16 mouse cellular contexts compared by ENCODE assay signal in the genomic region with DNA sequence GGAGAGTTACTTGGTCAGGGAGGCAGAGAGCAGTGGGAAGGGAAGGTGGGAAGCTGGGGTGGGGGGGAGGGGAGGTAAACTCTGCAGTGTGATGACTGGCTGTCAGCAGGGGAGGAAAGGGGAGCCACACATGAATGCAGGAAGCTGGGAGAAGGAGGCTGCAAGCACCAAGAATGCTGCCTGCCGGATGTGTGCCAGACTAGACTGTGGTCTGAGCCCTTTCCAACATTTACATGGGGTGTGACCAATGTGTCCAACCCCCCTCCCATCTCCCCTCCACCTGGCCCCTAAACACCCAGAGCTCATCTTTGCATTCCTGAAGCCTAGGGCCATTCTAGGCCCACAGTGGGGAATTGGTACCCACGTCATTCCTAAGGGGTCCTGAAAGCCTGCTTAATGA. TPM values are rescaled to one million over a fixed set of nuclear protein-coding genes. Genes with fewer than 3 reads are reported as not detected.
DNase-seq lines count a peak whose midpoint lies in the region; ATAC-seq and TF ChIP-seq lines count a peak whose summit lies in the region.
"Had no signal": no experiment of that assay in that cellular context is flagged by ENCODE, and none has a peak within 500 bp of the region (broad histone marks: within the 10 kb centered on the region; RNA-seq: fewer than 3 reads in every experiment).

No protein-coding gene starts in this region.

- H3K27ac ChIP-seq in heart, embryonic 12.5 days (ENCODE audit: poor library complexity, severe bottlenecking), result peak overlapping the region; percentile 58
- no peak overlapping the region for H3K27ac ChIP-seq in heart, adult 2 months
- H3K27ac ChIP-seq in midbrain, embryonic 10.5 days (replicated peaks), result peak overlapping the region; percentile 61
- no peak overlapping the region for H3K27ac ChIP-seq in midbrain, embryonic 15.5 days
- H3K27ac ChIP-seq in embryonic facial prominence, embryonic 10.5 days (replicated peaks), result peak overlapping the region; percentile 66
- 0 out of 2 replicates have a peak overlapping the region, but pooled peaks have one; percentile 9 for H3K27ac ChIP-seq in limb, embryonic 15.5 days

- no peak overlapping the region for H3K9ac ChIP-seq in heart, embryonic 12.5 days
- no peak overlapping the region for H3K9ac ChIP-seq in heart, adult 2 months (ENCODE audit: low read depth, low read length)
- H3K9ac ChIP-seq in midbrain, embryonic 15.5 days, result no peak overlapping the region
- no peak overlapping the region for H3K9ac ChIP-seq in limb, embryonic 15.5 days
- H3K9ac ChIP-seq: forebrain, postnatal 0 days had no signal

- TF ChIP-seq CTCF in heart, adult 2 months (IDR thresholded peaks at IDR 0.05), result no peak

- peaks cover 4% of the 10 kb centered on the region; the same call in 1 of the 2 replicates for H3K27me3 ChIP-seq in heart, embryonic 12.5 days (replicated peaks)
- H3K27me3 ChIP-seq in heart, adult 2 months (ENCODE audit: control insufficient read depth, insufficient read depth, low read length), result no peaks in the 10 kb centered on the region
- peaks cover 20% of the 10 kb centered on the region for H3K27me3 ChIP-seq in midbrain, embryonic 10.5 days (ENCODE audit: low read depth, poor library complexity, severe bottlenecking)
- H3K27me3 ChIP-seq in midbrain, embryonic 15.5 days (replicated peaks), result no peaks in the 10 kb centered on the region
- peaks cover 6% of the 10 kb centered on the region for H3K27me3 ChIP-seq in embryonic facial prominence, embryonic 10.5 days (replicated peaks; ENCODE audit: low read depth, poor library complexity, severe bottlenecking)
- H3K27me3 ChIP-seq in limb, embryonic 15.5 days, result 0 out of 2 replicates have a peak, but pooled peaks cover 3% of the 10 kb centered on the region

- DNase-seq in heart, adult 2 months, result no peak
- DNase-seq in midbrain, embryonic 10.5 days (ENCODE audit: low spot score), result no peak
- peak; percentile 44 for DNase-seq in embryonic facial prominence, embryonic 10.5 days (ENCODE audit: low spot score)
- DNase-seq in cerebellum, postnatal 25 days, result no peak
- DNase-seq: adrenal gland, adult 2 months; cerebellum, adult 8-10 months; forebrain, postnatal 0 days; kidney, adult 2 months; right cerebral cortex, postnatal 25 days; thymus, adult 18-20 months had no signal

- intact Hi-C loops in heart, adult 2 months (cut with DNase I), result no loop called here

- peaks cover 12% of the 10 kb centered on the region for H3K36me3 ChIP-seq in heart, embryonic 12.5 days
- H3K36me3 ChIP-seq in heart, adult 2 months (ENCODE audit: control insufficient read depth, insufficient read depth, low read length), result peaks cover 2% of the 10 kb centered on the region; the same call in 1 of the 2 replicates
- peaks cover 19% of the 10 kb centered on the region for H3K36me3 ChIP-seq in midbrain, embryonic 10.5 days
- H3K36me3 ChIP-seq in midbrain, embryonic 15.5 days (replicated peaks), result no peaks in the 10 kb centered on the region; the same call in 1 of the 2 replicates
- H3K36me3 ChIP-seq in embryonic facial prominence, embryonic 10.5 days (replicated peaks), result peaks cover 14% of the 10 kb centered on the region
- H3K36me3 ChIP-seq in limb, embryonic 15.5 days, result peaks cover 45% of the 10 kb centered on the region; the same call in 1 of the 2 replicates

- TF ChIP-seq EP300 in heart, adult 2 months (IDR thresholded peaks at IDR 0.05; ENCODE audit: insufficient read depth, low read depth, low read length), result no peak

- WGBS in heart, embryonic 12.5 days, result 24% methylated on average over 2 of the region's 2 CpGs
- 60% methylated on average over 2 of the region's 2 CpGs for WGBS in heart, adult 2 months
- WGBS in midbrain, embryonic 10.5 days, result 37% methylated on average over 2 of the region's 2 CpGs
- WGBS in midbrain, embryonic 15.5 days, result 34% methylated on average over 2 of the region's 2 CpGs
- WGBS in embryonic facial prominence, embryonic 10.5 days, result 33% methylated on average over 2 of the region's 2 CpGs
- WGBS in limb, embryonic 15.5 days, result 29% methylated on average over 2 of the region's 2 CpGs

- no peaks in the 10 kb centered on the region for H3K79me2 ChIP-seq in heart, adult 2 months (replicated peaks; ENCODE audit: control insufficient read depth, insufficient read depth, low read length)

- H3K4me1 ChIP-seq in heart, embryonic 12.5 days (replicated peaks), result peaks cover 36% of the 10 kb centered on the region
- H3K4me1 ChIP-seq in heart, adult 2 months (ENCODE audit: control insufficient read depth, insufficient read depth, low read length), result no peaks in the 10 kb centered on the region; the same call in none of the 2 replicates
- peaks cover 43% of the 10 kb centered on the region for H3K4me1 ChIP-seq in midbrain, embryonic 10.5 days
- H3K4me1 ChIP-seq in midbrain, embryonic 15.5 days, result no peaks in the 10 kb centered on the region; the same call in 1 of the 2 replicates
- peaks cover 53% of the 10 kb centered on the region for H3K4me1 ChIP-seq in embryonic facial prominence, embryonic 10.5 days
- H3K4me1 ChIP-seq in limb, embryonic 15.5 days, result peaks cover 22% of the 10 kb centered on the region

- H3K4me3 ChIP-seq in heart, embryonic 12.5 days, result no peak overlapping the region
- H3K4me3 ChIP-seq in heart, adult 2 months, result no peak overlapping the region
- no peak overlapping the region for H3K4me3 ChIP-seq in midbrain, embryonic 10.5 days
- H3K4me3 ChIP-seq in midbrain, embryonic 15.5 days, result no peak overlapping the region
- H3K4me3 ChIP-seq in embryonic facial prominence, embryonic 10.5 days, result no peak overlapping the region
- no peak overlapping the region for H3K4me3 ChIP-seq in limb, embryonic 15.5 days
- H3K4me3 ChIP-seq: megakaryocyte, embryonic 14.5 days had no signal

- no peak overlapping the region for H3K4me2 ChIP-seq in heart, embryonic 12.5 days
- H3K4me2 ChIP-seq in midbrain, embryonic 15.5 days, result no peak overlapping the region
- no peak overlapping the region for H3K4me2 ChIP-seq in limb, embryonic 15.5 days

- no peak for TF ChIP-seq POLR2A in heart, adult 2 months (IDR thresholded peaks at IDR 0.05; ENCODE audit: insufficient read depth, low read depth, low read length)

- no peaks in the 10 kb centered on the region for H3K9me3 ChIP-seq in heart, embryonic 12.5 days (replicated peaks)
- no peaks in the 10 kb centered on the region for H3K9me3 ChIP-seq in midbrain, embryonic 10.5 days (replicated peaks)
- H3K9me3 ChIP-seq in midbrain, embryonic 15.5 days, result no peaks in the 10 kb centered on the region
- H3K9me3 ChIP-seq in embryonic facial prominence, embryonic 10.5 days, result no peaks in the 10 kb centered on the region
- no peaks in the 10 kb centered on the region for H3K9me3 ChIP-seq in limb, embryonic 15.5 days
- H3K9me3 ChIP-seq: megakaryocyte, embryonic 14.5 days had no signal

- no peak for ATAC-seq in heart, embryonic 12.5 days (ENCODE audit: insufficient number of reproducible peaks, low FRiP score)
- ATAC-seq in midbrain, embryonic 15.5 days (replicated peaks), result no peak
- ATAC-seq in limb, embryonic 15.5 days (ENCODE audit: insufficient number of reproducible peaks, low FRiP score, low TSS enrichment, low read depth), result no peak
- ATAC-seq in erythroblast, adult 5-6 weeks (replicated peaks; ENCODE audit: low FRiP score, poor library complexity, severe bottlenecking), result no peak
- ATAC-seq: forebrain, postnatal 0 days had no signal

RNA-seq across cellular contexts. Expression of a gene that starts 9.7 kb away (rescaled TPM):
- 13.8 and 14.4 TPM in 2 replicates for polyA plus RNA-seq in heart, embryonic 12.5 days (2016; fragmentation: Nextera tagmentation; extraction: Ambion mirVana)
- total RNA-seq in heart, adult 2 months (2021), result 10 to 100 TPM; 35.0 to 48.8 TPM
- polyA plus RNA-seq in heart, adult 2 months (2012; rRNA removed), result 73.7 and 89.2 TPM in 2 replicates
- polyA plus RNA-seq in midbrain, embryonic 10.5 days (2016; fragmentation: Nextera tagmentation; extraction: Ambion mirVana), result 94.4 and 100.0 TPM in 2 replicates
- polyA plus RNA-seq in midbrain, embryonic 15.5 days (2015; fragmentation: Nextera tagmentation; extraction: Ambion mirVana), result 125 and 127 TPM in 2 replicates
- 35.7 and 48.8 TPM in 2 replicates for polyA plus RNA-seq in embryonic facial prominence, embryonic 10.5 days (2016; fragmentation: Nextera tagmentation; extraction: Ambion mirVana)
- polyA plus RNA-seq in limb, embryonic 15.5 days (2015; fragmentation: Nextera tagmentation; extraction: Ambion mirVana), result 160 and 305 TPM in 2 replicates
- not detected in 2 replicates for total RNA-seq in erythroblast, adult 5-6 weeks (2015; ENCODE audit: low replicate concordance)
- total RNA-seq in erythroblast, adult 5-6 weeks (2017; ENCODE audit: low replicate concordance), result not detected in 2 replicates
- total RNA-seq: hematopoietic stem cell, adult 5-6 weeks had no signal

RNA-seq across cellular contexts. Expression of a gene that starts 15.7 kb away (rescaled TPM):
- polyA plus RNA-seq in heart, embryonic 12.5 days (2016; fragmentation: Nextera tagmentation; extraction: Ambion mirVana), result 23.1 and 23.3 TPM in 2 replicates
- total RNA-seq in heart, adult 2 months (2021), result 10 to 100 TPM; 13.0 to 13.3 TPM
- 37.5 and 40.5 TPM in 2 replicates for polyA plus RNA-seq in heart, adult 2 months (2012; rRNA removed)
- 18.6 and 24.0 TPM in 2 replicates for polyA plus RNA-seq in midbrain, embryonic 10.5 days (2016; fragmentation: Nextera tagmentation; extraction: Ambion mirVana)
- polyA plus RNA-seq in midbrain, embryonic 15.5 days (2015; fragmentation: Nextera tagmentation; extraction: Ambion mirVana), result 36.5 and 39.9 TPM in 2 replicates
- 19.2 and 20.5 TPM in 2 replicates for polyA plus RNA-seq in embryonic facial prominence, embryonic 10.5 days (2016; fragmentation: Nextera tagmentation; extraction: Ambion mirVana)
- polyA plus RNA-seq in limb, embryonic 15.5 days (2015; fragmentation: Nextera tagmentation; extraction: Ambion mirVana), result 40.0 and 42.2 TPM in 2 replicates
- not detected in 2 replicates for total RNA-seq in erythroblast, adult 5-6 weeks (2015; ENCODE audit: low replicate concordance)
- 0.17 and 0.42 TPM in 2 replicates for total RNA-seq in erythroblast, adult 5-6 weeks (2017; ENCODE audit: low replicate concordance)

RNA-seq across cellular contexts. Expression of a gene that starts 37.5 kb away (rescaled TPM):
- 1.7 and 1.9 TPM in 2 replicates for polyA plus RNA-seq in heart, embryonic 12.5 days (2016; fragmentation: Nextera tagmentation; extraction: Ambion mirVana)
- under 1 TPM in 1 of 2 experiments, not detected in 1; 0.23 TPM for total RNA-seq in heart, adult 2 months (2021)
- polyA plus RNA-seq in heart, adult 2 months (2012; rRNA removed), result 0.08 and 0.32 TPM in 2 replicates
- polyA plus RNA-seq in midbrain, embryonic 10.5 days (2016; fragmentation: Nextera tagmentation; extraction: Ambion mirVana), result 28.8 and 30.2 TPM in 2 replicates
- 4.7 and 4.9 TPM in 2 replicates for polyA plus RNA-seq in midbrain, embryonic 15.5 days (2015; fragmentation: Nextera tagmentation; extraction: Ambion mirVana)
- 18.8 and 22.2 TPM in 2 replicates for polyA plus RNA-seq in embryonic facial prominence, embryonic 10.5 days (2016; fragmentation: Nextera tagmentation; extraction: Ambion mirVana)
- polyA plus RNA-seq in limb, embryonic 15.5 days (2015; fragmentation: Nextera tagmentation; extraction: Ambion mirVana), result 1.2 and 1.9 TPM in 2 replicates
- 2.3 TPM in 1 of 2 replicates, not detected in the other for total RNA-seq in erythroblast, adult 5-6 weeks (2015; ENCODE audit: low replicate concordance)
- not detected in 2 replicates for total RNA-seq in erythroblast, adult 5-6 weeks (2017; ENCODE audit: low replicate concordance)
- total RNA-seq: hematopoietic stem cell, adult 5-6 weeks had no signal

Comparison
In these comparisons a context has a peak if more than half of its experiments do, and no peak if none do; other contexts are left out.
1. H3K27ac ChIP-seq: peak in heart, embryonic 12.5 days (single experiment), midbrain, embryonic 10.5 days (single experiment), embryonic facial prominence, embryonic 10.5 days (single experiment) and limb, embryonic 15.5 days (single experiment); none in heart, adult 2 months (single experiment) and midbrain, embryonic 15.5 days (single experiment).